Mouse (Mus musculus) hindbrain, embryonic 14.5 days (tissue): ENCODE measurements around the gene Kirrel3. TPM values are rescaled to one million over a fixed set of nuclear protein-coding genes. Genes with fewer than 3 reads are reported as not detected.
A peak's percentile ranks its signal among the peaks of the same experiment; 100 is the strongest.

Experiments
- ATAC-seq: fragments of 200-750 bp; cut with Nextera tagmentation; 2 replicates; pipeline ENCODE4 v1.8.0; 2017; ENCODE audit warnings: moderate number of reproducible peaks, mild to moderate bottlenecking, moderate TSS enrichment, moderate library complexity; ENCODE audit not compliant: low FRiP score
- DNase-seq: peaks from one replicate; pipeline ENCODE4 v3.0.0-alpha.2; 2015; ENCODE audit warnings: low spot score
- H3K27ac ChIP-seq: fragments of 300-500 bp; sonication (generic); 2 replicates; pipeline ENCODE4 v1.5.1; 2014; ENCODE audit warnings: mild to moderate bottlenecking, moderate library complexity
- H3K27me3 ChIP-seq: fragments of 300-500 bp; sonication (generic); 2 replicates; pipeline ENCODE4 v1.6.1; 2014; ENCODE audit warnings: mild to moderate bottlenecking, low read length, mixed read lengths; ENCODE audit not compliant: control insufficient read depth, insufficient read depth
- H3K36me3 ChIP-seq: fragments of 300-500 bp; sonication (generic); replicated peaks from 2 replicates; pipeline ENCODE4 v1.6.1; 2014; ENCODE audit not compliant: control insufficient read depth, insufficient read depth
- H3K4me1 ChIP-seq: fragments of 300-500 bp; sonication (generic); replicated peaks from 2 replicates; pipeline ENCODE4 v1.6.1; 2014; ENCODE audit warnings: antibody characterized with exemption, low read length, mixed read lengths; ENCODE audit not compliant: control insufficient read depth, insufficient read depth
- H3K4me2 ChIP-seq: fragments of 300-500 bp; sonication (generic); replicated peaks from 2 replicates; pipeline ENCODE4 v1.6.1; 2014; ENCODE audit warnings: mild to moderate bottlenecking, moderate library complexity
- H3K4me3 ChIP-seq: fragments of 300-500 bp; sonication (generic); replicated peaks from 2 replicates; pipeline ENCODE4 v1.5.1; 2014; ENCODE audit warnings: mild to moderate bottlenecking, low read length
- H3K9ac ChIP-seq: fragments of 300-500 bp; sonication (generic); 2 replicates; pipeline ENCODE4 v1.6.1; 2014
- H3K9me3 ChIP-seq: fragments of 300-500 bp; sonication (generic); 2 replicates; pipeline ENCODE4 v1.6.1; 2016; ENCODE audit warnings: low read length; ENCODE audit not compliant: control insufficient read depth
- WGBS: fragments of 180-500 bp; shearing (Covaris S2); extraction: QIAGEN DNeasy Blood & Tissue Kit; methylation state at CpG from one replicate; pipeline ENCODE4 v1.1.7; 2014; 5-methylcytosine and 5-hydroxymethylcytosine counted together
- polyA plus RNA-seq: library from polyadenylated mRNA; unstranded; fragments of >200 nt; fragmentation: Nextera tagmentation; extraction: Ambion mirVana; gene quantifications from 2 replicates; pipeline ENCODE4 v1.2.1, GENCODE M21; 2014

The Kirrel3 gene
- polyA plus RNA-seq, 1 experiment from 2014 or later, result 38.8 TPM

- ATAC-seq, result no peak
- H3K27me3 ChIP-seq, result no peaks in the 10 kb centered on the region
- no peak overlapping the region for H3K4me3 ChIP-seq
- no peak overlapping the region for H3K9ac ChIP-seq
- no peak for DNase-seq
- no peaks in the 10 kb centered on the region for H3K9me3 ChIP-seq
- H3K4me2 ChIP-seq, result no peak overlapping the region
- H3K27ac ChIP-seq, result no peak overlapping the region
- no peaks in the 10 kb centered on the region; the same call in 1 of the 2 replicates for H3K4me1 ChIP-seq
- WGBS, result 85% methylated on average over 6 of the region's 6 CpGs
- no peaks in the 10 kb centered on the region for H3K36me3 ChIP-seq
Observed at GRCm38 (mm10) chr9:34574611-34575010, 88.9 kb downstream of the Kirrel3 start.

GRCm38 (mm10) chr9:34579174-34579573, 93.5 kb downstream of the Kirrel3 start:
- DNase-seq (no peak), ATAC-seq (no peak)
- no peaks in the 10 kb centered on the region for H3K9me3 ChIP-seq
- H3K36me3 ChIP-seq, result no peaks in the 10 kb centered on the region
- H3K4me3 ChIP-seq, result no peak overlapping the region
- no peaks in the 10 kb centered on the region for H3K27me3 ChIP-seq
- H3K4me1 ChIP-seq, result peaks cover 2% of the 10 kb centered on the region; the same call in 1 of the 2 replicates
- no peak overlapping the region for H3K27ac ChIP-seq
- H3K4me2 ChIP-seq, result no peak overlapping the region
- WGBS, result 79% methylated on average over 6 of the region's 6 CpGs
- no peak overlapping the region for H3K9ac ChIP-seq

- no peak for ATAC-seq
- no peak for DNase-seq
- Histone ChIP-seq H3K9me3 (no peaks in the 10 kb centered on the region), H3K9ac (no peak overlapping the region), H3K4me3 (no peak overlapping the region), H3K36me3 (no peaks in the 10 kb centered on the region), H3K4me1 (peaks cover 2% of the 10 kb centered on the region; the same call in 1 of the 2 replicates), H3K4me2 (no peak overlapping the region), H3K27ac (no peak overlapping the region), H3K27me3 (no peaks in the 10 kb centered on the region)
- 89% methylated on average over 1 of the region's 1 CpGs for WGBS
Observed at GRCm38 (mm10) chr9:34580059-34580458, 94.4 kb downstream of the Kirrel3 start.

GRCm38 (mm10) chr9:34582496-34582895, 96.8 kb downstream of the Kirrel3 start:
- Histone ChIP-seq H3K27ac (no peak overlapping the region), H3K4me1 (peaks cover 2% of the 10 kb centered on the region; the same call in 1 of the 2 replicates), H3K27me3 (no peaks in the 10 kb centered on the region), H3K4me2 (no peak overlapping the region), H3K9me3 (no peaks in the 10 kb centered on the region), H3K36me3 (no peaks in the 10 kb centered on the region), H3K4me3 (no peak overlapping the region), H3K9ac (no peak overlapping the region)
- 93% methylated on average over 1 of the region's 1 CpGs for WGBS
- no peak for ATAC-seq
- no peak for DNase-seq

GRCm38 (mm10) chr9:34585487-34585886, 99.8 kb downstream of the Kirrel3 start:
- Histone ChIP-seq H3K4me1 (no peaks in the 10 kb centered on the region), H3K4me2 (no peak overlapping the region), H3K9ac (no peak overlapping the region), H3K9me3 (no peaks in the 10 kb centered on the region), H3K36me3 (no peaks in the 10 kb centered on the region), H3K27me3 (no peaks in the 10 kb centered on the region), H3K4me3 (no peak overlapping the region), H3K27ac (no peak overlapping the region)
- 50% methylated on average over 2 of the region's 2 CpGs for WGBS
- DNase-seq, result no peak
- no peak for ATAC-seq

GRCm38 (mm10) chr9:34586080-34586479, 100.4 kb downstream of the Kirrel3 start:
- H3K4me2 ChIP-seq, result no peak overlapping the region
- no peak for ATAC-seq
- H3K4me3 ChIP-seq, result no peak overlapping the region
- no peaks in the 10 kb centered on the region for H3K27me3 ChIP-seq
- H3K9ac ChIP-seq, result no peak overlapping the region
- no peak overlapping the region for H3K27ac ChIP-seq
- 68% methylated on average over 2 of the region's 2 CpGs for WGBS
- no peak for DNase-seq
- H3K4me1 ChIP-seq, result no peaks in the 10 kb centered on the region
- H3K9me3 ChIP-seq, result no peaks in the 10 kb centered on the region
- no peaks in the 10 kb centered on the region for H3K36me3 ChIP-seq

GRCm38 (mm10) chr9:34589799-34590198, 104.1 kb downstream of the Kirrel3 start:
- Histone ChIP-seq H3K9ac (no peak overlapping the region), H3K4me2 (no peak overlapping the region), H3K9me3 (no peaks in the 10 kb centered on the region), H3K4me3 (no peak overlapping the region), H3K36me3 (no peaks in the 10 kb centered on the region), H3K27me3 (no peaks in the 10 kb centered on the region), H3K4me1 (peaks cover 13% of the 10 kb centered on the region; the same call in 1 of the 2 replicates), H3K27ac (no peak overlapping the region)
- ATAC-seq (no peak), DNase-seq (no peak)
- 65% methylated on average over 1 of the region's 1 CpGs for WGBS

- Histone ChIP-seq H3K4me3 (no peak overlapping the region), H3K36me3 (no peaks in the 10 kb centered on the region), H3K4me2 (peak overlapping the region; percentile 21; the same call in 1 of the 2 replicates), H3K4me1 (peaks cover 13% of the 10 kb centered on the region; the same call in 1 of the 2 replicates), H3K9me3 (no peaks in the 10 kb centered on the region), H3K27ac (peak overlapping the region; percentile 81), H3K9ac (0 out of 2 replicates have a peak overlapping the region, but pooled peaks have one; percentile 20), H3K27me3 (no peaks in the 10 kb centered on the region)
- no peak for ATAC-seq
- 24% methylated on average over 3 of the region's 3 CpGs for WGBS
- DNase-seq, result no peak
Observed at GRCm38 (mm10) chr9:34592073-34592610, 106.4 kb downstream of the Kirrel3 start.

- no peak for ATAC-seq
- no peak overlapping the region for H3K27ac ChIP-seq
- H3K9ac ChIP-seq, result no peak overlapping the region
- H3K9me3 ChIP-seq, result no peaks in the 10 kb centered on the region
- H3K36me3 ChIP-seq, result no peaks in the 10 kb centered on the region
- H3K4me1 ChIP-seq, result peaks cover 13% of the 10 kb centered on the region; the same call in 1 of the 2 replicates
- no peak overlapping the region for H3K4me2 ChIP-seq
- whole genome bisulfite sequencing, result 82% methylated on average over 4 of the region's 4 CpGs
- no peak overlapping the region for H3K4me3 ChIP-seq
- H3K27me3 ChIP-seq, result no peaks in the 10 kb centered on the region
- DNase-seq, result no peak
Observed at GRCm38 (mm10) chr9:34593889-34594288, 108.2 kb downstream of the Kirrel3 start.

GRCm38 (mm10) chr9:34600326-34600725, 114.6 kb downstream of the Kirrel3 start:
- Histone ChIP-seq H3K27me3 (no peaks in the 10 kb centered on the region), H3K9me3 (no peaks in the 10 kb centered on the region), H3K9ac (no peak overlapping the region), H3K4me2 (no peak overlapping the region), H3K4me1 (0 out of 2 replicates have a peak, but pooled peaks cover 4% of the 10 kb centered on the region), H3K27ac (no peak overlapping the region), H3K36me3 (no peaks in the 10 kb centered on the region), H3K4me3 (no peak overlapping the region)
- DNase-seq, result no peak
- WGBS, result 80% methylated on average over 4 of the region's 4 CpGs
- ATAC-seq, result no peak
